Mouse (Mus musculus) heart, postnatal 10 days (tissue): Measurements from ENCODE around the gene Gng2. TPM values are rescaled to one million over a fixed set of nuclear protein-coding genes. Genes with fewer than 3 reads are reported as not detected.

ENCODE experiments used
- DNase-seq, 2 experiments: peaks; one replicate each; pipeline ENCODE4 v3.0.0; 2021
- intact Hi-C: fragments of 180-260 bp; cut with DNase I; formaldehyde crosslinking; loops from one replicate; pipeline ENCODE4 v1.15.1; 2025
- total RNA-seq, 2 experiments: library from RNA; stranded (reverse); gene quantifications; 2 replicates each; pipeline ENCODE4 v1.2.3; 2021

Gng2 gene
- total RNA-seq, 2 experiments from 2014 or later = 20.7 to 30.5 TPM

DNA sequence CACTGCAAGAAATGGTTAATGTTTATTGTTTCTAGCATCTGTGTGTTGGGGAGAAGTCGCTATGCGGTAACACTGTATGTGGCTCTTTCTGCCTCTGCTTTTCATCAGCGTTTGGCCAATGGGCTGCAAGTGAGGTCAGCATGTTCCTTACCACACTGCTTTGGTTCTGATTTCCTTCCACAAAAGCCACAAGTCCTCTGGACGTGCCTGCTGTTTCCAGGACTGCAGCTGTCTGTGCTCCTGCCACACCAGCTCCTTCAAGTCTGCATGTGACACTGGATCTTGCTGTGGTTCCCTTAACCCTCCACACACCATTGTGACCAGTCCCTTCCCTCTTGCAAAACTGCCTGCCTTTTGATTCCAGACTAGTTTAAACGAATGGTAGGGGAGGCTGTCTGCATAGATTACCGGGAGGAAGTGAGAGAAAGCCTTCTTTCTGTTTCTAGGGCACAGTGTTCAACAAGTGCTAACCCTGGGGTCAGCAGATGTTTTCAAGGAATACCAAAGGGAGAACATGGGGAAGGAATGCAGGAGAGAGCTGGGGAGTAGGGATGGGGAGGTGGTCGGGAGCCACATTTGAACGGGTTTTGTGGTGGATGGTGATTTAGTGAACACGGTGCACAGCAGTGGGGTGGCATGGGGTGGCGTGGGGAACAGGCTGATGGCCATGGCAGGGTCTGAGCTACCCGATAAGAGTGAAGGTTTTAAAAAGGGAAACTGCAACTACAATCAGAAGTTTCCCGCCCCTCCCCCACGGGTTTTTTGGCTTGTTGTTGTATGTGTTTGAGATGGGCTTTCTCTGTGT lies 7.9 kb upstream of the Gng2 start:
- DNase-seq = peak; percentile 59 to 63
- intact Hi-C loops = no loop called here

DNA sequence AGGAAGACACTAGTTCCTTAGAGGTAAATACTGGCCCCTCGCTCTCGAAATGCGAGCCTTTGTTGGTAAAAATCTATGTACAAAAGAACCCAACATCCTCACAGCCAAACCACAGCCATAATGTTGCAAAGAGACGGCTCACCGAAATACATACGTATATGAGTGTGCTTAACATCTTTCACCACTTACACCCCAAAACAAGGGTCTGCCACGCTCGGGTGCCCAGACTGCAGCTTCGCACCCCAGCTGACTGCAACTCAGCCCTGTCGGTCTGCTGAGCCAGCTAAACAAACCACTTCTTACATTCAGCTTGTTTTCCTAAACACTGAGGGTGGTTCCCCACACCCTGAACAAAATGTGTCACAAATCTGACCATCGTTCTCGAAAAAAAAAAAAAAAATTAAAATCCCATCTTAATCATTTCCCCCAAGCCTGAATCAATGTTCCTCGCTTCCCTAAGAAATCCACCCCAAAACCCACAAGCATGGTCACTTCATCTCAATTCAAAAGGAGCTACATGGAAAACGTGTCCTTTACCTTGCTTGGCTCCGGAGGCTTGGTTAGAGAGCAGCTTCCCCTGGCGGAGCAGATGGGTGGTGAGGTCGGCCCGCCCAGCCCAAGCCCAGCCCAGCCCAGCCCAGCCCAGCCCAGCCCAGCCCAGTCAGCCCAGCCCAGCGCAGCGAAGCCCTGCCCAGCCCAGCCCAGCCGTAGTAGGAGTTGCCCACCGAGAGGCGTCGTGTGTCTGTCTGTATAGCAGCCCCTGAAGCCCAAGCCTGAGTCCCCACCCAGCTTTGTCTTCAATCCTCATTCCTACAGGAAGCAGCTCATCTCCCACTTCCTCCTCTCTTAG lies 781 bp downstream of the Gng2 start:
- intact Hi-C loops = loop anchor here (1.0 to 5.0 kb wide), 4 partner anchors 56 to 136 kb away; no protein-coding TSS in a partner anchor
- DNase-seq = peak; percentile 77 to 81

DNA sequence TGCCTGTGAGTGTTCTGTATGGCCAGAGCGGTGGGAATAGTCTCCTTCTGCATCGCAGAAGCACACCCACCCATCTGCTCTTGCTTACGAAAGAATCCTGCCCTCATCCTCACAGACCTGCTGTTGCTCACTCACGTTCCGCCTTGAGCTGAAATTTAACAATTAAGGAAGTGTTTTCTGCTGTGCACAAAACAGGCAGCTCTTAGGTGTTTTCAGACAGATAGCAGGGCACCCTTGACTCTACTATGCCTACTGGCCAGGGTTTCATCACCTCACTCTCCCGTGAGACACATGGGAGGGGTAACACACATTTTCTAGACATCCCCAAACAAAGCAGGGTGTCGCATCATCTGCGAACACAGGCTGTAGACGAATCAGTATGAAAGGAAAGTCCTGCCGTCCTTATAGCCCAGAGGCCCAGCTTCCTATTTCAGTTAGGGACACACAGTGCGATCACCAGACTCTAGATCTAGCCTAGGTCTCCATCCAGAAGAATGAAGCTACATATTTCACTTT lies 2.4 kb downstream of the Gng2 start:
- DNase-seq = peak; percentile 24 to 29
- intact Hi-C loops = loop anchor here (1.0 to 5.0 kb wide), 2 partner anchors 12 to 57 kb away; no protein-coding TSS in a partner anchor

DNA sequence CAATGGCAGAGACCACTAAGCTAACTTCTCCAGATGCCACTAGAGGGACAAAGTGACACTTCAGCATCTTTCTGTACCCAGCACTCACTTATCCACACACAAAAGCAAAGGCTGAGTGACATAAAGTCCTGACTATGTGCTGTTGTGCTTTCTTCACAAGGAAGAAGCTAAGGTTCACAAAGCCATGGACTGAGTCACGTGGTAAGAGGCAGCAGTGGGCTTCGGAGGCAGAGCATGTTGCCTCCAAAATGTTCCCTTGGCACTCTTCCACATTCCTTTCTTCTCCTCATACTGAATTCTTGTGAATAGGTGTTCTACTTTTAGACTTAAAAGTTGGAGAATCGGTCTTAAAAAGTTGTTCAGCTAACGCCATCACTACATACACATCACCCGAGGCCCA lies 3.0 kb downstream of the Gng2 start:
- intact Hi-C loops = no loop called here
- DNase-seq = no peak

DNA sequence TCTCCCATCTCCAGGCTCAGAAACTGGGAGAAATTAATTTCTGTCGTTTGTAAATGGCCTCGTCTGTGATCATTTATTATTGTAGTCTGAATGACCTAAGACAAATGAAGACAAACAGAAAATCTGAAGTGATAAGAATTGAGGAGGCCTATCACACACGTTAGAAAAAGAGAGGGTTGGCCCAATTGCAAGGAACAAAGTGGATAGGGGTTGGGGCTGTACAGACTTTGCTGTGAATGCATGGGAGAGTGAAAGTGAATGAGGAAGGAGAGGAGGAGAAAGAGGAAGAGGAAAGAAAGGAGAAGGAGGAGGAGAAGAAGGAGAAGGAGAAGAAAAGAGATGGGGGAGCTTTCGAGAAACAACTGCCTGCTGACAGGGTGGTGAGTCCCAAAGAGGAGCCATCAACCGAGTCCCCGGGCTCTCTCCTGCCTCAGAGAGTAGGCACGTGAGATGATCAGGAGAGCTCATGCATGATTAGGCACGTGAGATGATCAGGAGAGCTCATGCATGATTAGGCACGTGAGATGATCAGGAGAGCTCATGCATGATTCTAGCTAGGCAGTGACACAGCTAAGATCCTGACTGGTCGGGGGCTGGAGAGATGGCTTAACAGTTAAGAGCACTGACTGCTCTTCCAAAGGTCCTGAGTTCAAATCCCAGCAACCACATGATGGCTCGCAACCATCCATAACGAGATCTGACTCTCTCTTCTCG lies 5.0 kb downstream of the Gng2 start:
- DNase-seq = no peak
- intact Hi-C loops = no loop called here

DNA sequence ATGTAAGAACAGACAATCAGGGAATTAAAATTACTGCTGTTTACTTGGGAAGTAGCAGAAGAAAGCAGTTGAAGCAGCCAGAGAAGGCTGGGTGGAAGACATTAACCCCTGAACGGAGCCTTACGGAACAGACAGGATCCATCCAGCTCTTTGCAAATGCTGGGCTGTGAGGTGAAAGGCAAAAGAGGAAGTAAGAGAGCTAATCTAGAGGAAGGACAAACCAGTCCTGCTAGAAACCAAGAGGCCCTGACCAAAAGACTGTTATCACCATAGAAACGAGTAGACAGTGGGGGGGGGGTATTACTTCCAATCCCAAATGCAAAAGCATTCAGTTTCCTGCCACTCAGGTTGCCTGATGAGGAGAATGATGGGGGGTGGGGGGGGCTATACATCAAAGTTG lies 6.6 kb downstream of the Gng2 start:
- DNase-seq = no peak
- intact Hi-C loops = no loop called here

- intact Hi-C loops = no loop called here
- DNase-seq = no peak
Measured at GRCm38 (mm10) chr14:19970106-19970785, 7.2 kb downstream of the Gng2 start.

DNA sequence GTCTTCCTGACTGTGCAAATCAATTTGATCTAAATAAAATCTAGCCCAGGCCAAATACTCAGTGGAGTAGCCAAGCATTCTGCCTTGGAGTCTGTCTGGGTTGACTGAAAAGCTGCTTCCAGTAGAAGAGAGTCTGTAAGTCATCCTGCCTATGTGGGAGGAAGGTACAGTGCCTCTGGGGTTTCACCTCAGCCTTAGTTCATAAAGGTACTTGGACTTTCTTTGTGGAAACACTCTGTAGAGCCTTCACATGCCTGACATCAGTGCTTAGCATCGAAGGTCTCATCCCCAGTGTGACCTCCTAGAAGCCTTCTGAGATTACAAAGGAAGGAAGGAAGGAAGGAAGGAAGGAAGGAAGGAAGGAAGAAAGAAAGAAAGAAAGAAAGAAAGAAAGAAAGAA lies 7.9 kb downstream of the Gng2 start:
- intact Hi-C loops = no loop called here
- no peak for DNase-seq

- intact Hi-C loops = no loop called here
- no peak for DNase-seq
Measured at GRCm38 (mm10) chr14:19969011-19969521, 8.4 kb downstream of the Gng2 start.

GRCm38 (mm10) chr14:19968321-19969010 lies 9.0 kb downstream of the Gng2 start:
- no peak for DNase-seq
- intact Hi-C loops = no loop called here

- DNase-seq = no peak
- intact Hi-C loops = no loop called here
Measured at GRCm38 (mm10) chr14:19967482-19967881, 9.9 kb downstream of the Gng2 start.

GRCm38 (mm10) chr14:19963961-19964505 lies 13.4 kb downstream of the Gng2 start:
- intact Hi-C loops = no loop called here
- DNase-seq = no peak

DNA sequence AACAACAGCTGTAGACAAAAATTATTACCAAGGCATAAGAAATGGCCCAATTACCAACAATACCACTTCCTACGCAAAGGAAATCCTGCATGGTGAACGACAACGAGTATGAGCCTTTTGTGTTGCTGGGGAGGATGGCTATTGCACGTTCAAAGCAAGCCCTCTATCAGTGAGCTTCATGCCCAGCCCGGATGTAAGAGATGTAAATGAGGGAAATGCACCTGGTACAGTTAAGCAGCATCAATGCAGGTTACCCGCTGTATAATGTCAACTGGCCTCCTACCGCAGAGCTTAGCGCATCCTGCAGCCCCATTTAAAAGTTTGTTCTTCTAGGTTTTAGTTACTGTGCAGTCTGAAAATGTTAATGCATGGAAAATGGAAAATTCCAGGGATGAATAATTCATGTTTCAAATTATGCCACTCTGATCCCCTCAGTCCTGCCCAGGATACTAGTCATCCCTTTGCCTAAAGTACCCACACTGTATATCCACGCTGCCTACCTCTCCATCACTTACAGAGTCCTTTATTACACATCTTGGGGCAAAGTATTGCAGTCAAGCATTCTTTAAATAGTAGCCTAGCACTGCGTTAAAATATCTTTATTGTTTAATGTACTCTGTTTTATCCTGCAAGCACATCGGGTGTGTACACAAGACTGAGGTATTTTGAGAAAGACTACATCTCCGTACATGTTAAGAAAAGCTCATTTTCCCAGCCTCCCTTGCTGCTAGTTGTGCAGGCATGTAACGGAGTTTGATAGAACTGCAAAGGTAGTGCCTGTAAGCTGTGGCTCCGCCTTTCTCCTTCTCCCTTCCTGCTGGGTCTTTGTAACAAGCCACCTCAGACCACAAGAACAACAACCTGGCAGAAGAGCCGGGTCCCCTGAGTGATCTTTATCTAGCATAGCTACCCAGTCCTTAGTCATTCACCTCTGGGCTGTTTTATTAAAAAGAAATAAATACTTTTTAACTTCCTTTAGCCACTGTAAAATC lies 15.2 kb downstream of the Gng2 start:
- no peak for DNase-seq
- intact Hi-C loops = no loop called here

GRCm38 (mm10) chr14:19959860-19960259 lies 17.6 kb downstream of the Gng2 start:
- intact Hi-C loops = no loop called here
- no peak for DNase-seq

DNA sequence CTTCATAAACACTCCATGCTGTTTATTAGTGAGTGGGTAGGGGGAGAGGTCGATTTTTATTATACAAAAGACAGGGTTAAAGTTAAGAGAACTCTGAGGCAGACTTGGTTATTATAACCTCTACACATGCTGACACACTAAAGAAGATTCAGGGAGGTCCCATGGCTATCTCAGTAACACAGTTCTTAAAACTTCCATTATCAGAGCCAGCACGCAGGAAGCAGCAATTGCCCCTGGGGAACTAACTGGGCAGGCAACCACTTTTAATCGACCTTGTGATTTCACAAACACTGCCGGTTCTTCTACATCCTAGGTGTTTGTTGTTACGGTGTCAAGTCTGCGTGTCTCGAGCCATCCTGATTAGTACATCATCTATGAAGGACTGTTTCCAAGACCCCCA lies 22.4 kb downstream of the Gng2 start:
- intact Hi-C loops = no loop called here
- DNase-seq = no peak

GRCm38 (mm10) chr14:19950812-19951211 lies 26.6 kb downstream of the Gng2 start:
- intact Hi-C loops = no loop called here
- no peak for DNase-seq

DNA sequence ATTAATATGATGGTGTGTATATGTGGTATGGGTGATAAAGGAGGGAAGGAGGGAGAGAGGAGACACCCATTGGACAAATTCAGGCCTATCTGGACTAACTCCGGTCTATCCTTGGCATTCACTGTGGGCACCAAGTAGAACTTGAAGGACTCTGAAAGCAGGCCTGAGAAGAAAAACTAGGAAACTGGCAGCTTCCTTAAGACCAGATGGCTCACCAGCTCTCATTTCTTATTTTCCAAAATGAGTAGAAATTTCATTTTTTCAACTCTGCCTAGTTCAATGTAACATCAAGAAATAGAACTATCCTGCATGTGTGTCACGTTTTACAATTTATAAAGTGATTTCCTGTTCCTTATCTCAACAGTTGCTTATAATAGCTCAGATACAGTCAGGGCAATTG lies 28.0 kb downstream of the Gng2 start:
- intact Hi-C loops = no loop called here
- DNase-seq = no peak

DNA sequence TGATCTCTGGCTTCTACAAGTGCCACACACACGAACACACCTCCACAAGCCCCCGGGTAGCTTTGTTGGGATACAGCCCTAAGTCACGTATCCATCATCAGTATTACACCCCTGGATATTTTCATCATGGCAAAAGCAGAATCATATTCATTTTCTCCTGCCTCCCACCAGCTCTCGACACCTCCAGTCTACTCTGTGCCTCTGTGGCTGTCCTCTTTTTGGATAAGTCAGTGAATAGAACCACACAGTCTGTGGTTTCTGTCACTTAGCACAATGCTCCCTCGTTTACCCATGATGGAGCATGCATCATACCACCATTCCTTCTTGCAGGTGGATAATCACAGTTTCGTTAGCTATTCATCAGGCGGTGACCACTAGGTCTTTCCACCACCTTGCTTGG lies 31.2 kb downstream of the Gng2 start:
- intact Hi-C loops = no loop called here
- no peak for DNase-seq
